Mouse (Mus musculus) forebrain, embryonic 12.5 days (tissue): Measurements from ENCODE around the gene Rfc3. TPM values are rescaled to one million over a fixed set of nuclear protein-coding genes. Genes with fewer than 3 reads are reported as not detected.

Experiments used
- polyA plus RNA-seq: library from polyadenylated mRNA; unstranded; fragments of >200 nt; fragmentation: Nextera tagmentation; extraction: Ambion mirVana; gene quantifications from 2 replicates; pipeline ENCODE4 v1.2.1, GENCODE M21; 2016

The Rfc3 gene
- polyA plus RNA-seq, 1 experiment from 2014 or later = 126 TPM

Other genes starting within 250 kb of the Rfc3 start
- not detected in 2 replicates for gene Gm42906, start 223.1 kb downstream of the Rfc3 start, polyA plus RNA-seq
- gene Vmn2r18, start 45.2 kb downstream of the Rfc3 start, polyA plus RNA-seq = 0.10 and 0.21 TPM in 2 replicates